Mouse (Mus musculus): ENCODE data around the gene Psmd9.

Psmd9 gene

GRCm38 (mm10) chr5:123256841-123257755 lies 87.9 kb downstream of the Psmd9 start:
- DNase-seq, result peak in 1 of 2 experiments; percentile 24

GRCm38 (mm10) chr5:123258990-123259389 lies 89.8 kb downstream of the Psmd9 start:
- peak; percentile 74 to 85 for DNase-seq

- no peak for DNase-seq
Observed at GRCm38 (mm10) chr5:123260698-123261097, 91.5 kb downstream of the Psmd9 start.

- no peak for DNase-seq
Observed at GRCm38 (mm10) chr5:123266909-123267308, 97.7 kb downstream of the Psmd9 start.

GRCm38 (mm10) chr5:123268477-123269474 lies 99.6 kb downstream of the Psmd9 start:
- no peak for DNase-seq

GRCm38 (mm10) chr5:123270917-123271316 lies 101.7 kb downstream of the Psmd9 start:
- DNase-seq, result no peak

- no peak for DNase-seq
Observed at GRCm38 (mm10) chr5:123272927-123273326, 103.7 kb downstream of the Psmd9 start.

GRCm38 (mm10) chr5:123276636-123277341 lies 107.6 kb downstream of the Psmd9 start:
- DNase-seq, result no peak

GRCm38 (mm10) chr5:123277342-123277701 lies 108.1 kb downstream of the Psmd9 start:
- DNase-seq, result no peak

GRCm38 (mm10) chr5:123277704-123278103 lies 108.5 kb downstream of the Psmd9 start:
- DNase-seq, result no peak

GRCm38 (mm10) chr5:123279248-123279647 lies 110.0 kb downstream of the Psmd9 start:
- DNase-seq, result no peak

GRCm38 (mm10) chr5:123281336-123282136 lies 112.3 kb downstream of the Psmd9 start:
- no peak for DNase-seq

GRCm38 (mm10) chr5:123285174-123285573 lies 116.0 kb downstream of the Psmd9 start:
- DNase-seq, result peak; percentile 55 to 75

GRCm38 (mm10) chr5:123288079-123288478 lies 118.9 kb downstream of the Psmd9 start:
- no peak for DNase-seq

- no peak for DNase-seq
Observed at GRCm38 (mm10) chr5:123294653-123295052, 125.4 kb downstream of the Psmd9 start.

GRCm38 (mm10) chr5:123296224-123296806 lies 127.1 kb downstream of the Psmd9 start:
- DNase-seq, result peak in 1 of 2 experiments; percentile 49

GRCm38 (mm10) chr5:123296972-123297754 lies 128.0 kb downstream of the Psmd9 start:
- DNase-seq, result peak; percentile 44 to 79

- DNase-seq, result peak in 1 of 2 experiments; percentile 54
Observed at GRCm38 (mm10) chr5:123297830-123298229, 128.6 kb downstream of the Psmd9 start.

GRCm38 (mm10) chr5:123298526-123298925 lies 129.3 kb downstream of the Psmd9 start:
- peak in 1 of 2 experiments; percentile 60 for DNase-seq

Data from kidney, postnatal 25 days (tissue).